Mouse (Mus musculus) hindbrain, embryonic 14.5 days (tissue): Measurements from ENCODE around the gene Asf1a. TPM values are rescaled to one million over a fixed set of nuclear protein-coding genes. Genes with fewer than 3 reads are reported as not detected.

Source experiments
- ATAC-seq: fragments of 200-750 bp; cut with Nextera tagmentation; 2 replicates; pipeline ENCODE4 v1.8.0; 2017; ENCODE audit warnings: moderate number of reproducible peaks, mild to moderate bottlenecking, moderate TSS enrichment, moderate library complexity; ENCODE audit not compliant: low FRiP score
- DNase-seq: peaks from one replicate; pipeline ENCODE4 v3.0.0-alpha.2; 2015; ENCODE audit warnings: low spot score
- H3K27ac ChIP-seq: fragments of 300-500 bp; sonication (generic); 2 replicates; pipeline ENCODE4 v1.5.1; 2014; ENCODE audit warnings: mild to moderate bottlenecking, moderate library complexity
- H3K27me3 ChIP-seq: fragments of 300-500 bp; sonication (generic); 2 replicates; pipeline ENCODE4 v1.6.1; 2014; ENCODE audit warnings: mild to moderate bottlenecking, low read length, mixed read lengths; ENCODE audit not compliant: control insufficient read depth, insufficient read depth
- H3K36me3 ChIP-seq: fragments of 300-500 bp; sonication (generic); replicated peaks from 2 replicates; pipeline ENCODE4 v1.6.1; 2014; ENCODE audit not compliant: control insufficient read depth, insufficient read depth
- H3K4me1 ChIP-seq: fragments of 300-500 bp; sonication (generic); replicated peaks from 2 replicates; pipeline ENCODE4 v1.6.1; 2014; ENCODE audit warnings: antibody characterized with exemption, low read length, mixed read lengths; ENCODE audit not compliant: control insufficient read depth, insufficient read depth
- H3K4me2 ChIP-seq: fragments of 300-500 bp; sonication (generic); replicated peaks from 2 replicates; pipeline ENCODE4 v1.6.1; 2014; ENCODE audit warnings: mild to moderate bottlenecking, moderate library complexity
- H3K4me3 ChIP-seq: fragments of 300-500 bp; sonication (generic); replicated peaks from 2 replicates; pipeline ENCODE4 v1.5.1; 2014; ENCODE audit warnings: mild to moderate bottlenecking, low read length
- H3K9ac ChIP-seq: fragments of 300-500 bp; sonication (generic); 2 replicates; pipeline ENCODE4 v1.6.1; 2014
- H3K9me3 ChIP-seq: fragments of 300-500 bp; sonication (generic); 2 replicates; pipeline ENCODE4 v1.6.1; 2016; ENCODE audit warnings: low read length; ENCODE audit not compliant: control insufficient read depth
- WGBS: fragments of 180-500 bp; shearing (Covaris S2); extraction: QIAGEN DNeasy Blood & Tissue Kit; methylation state at CpG from one replicate; pipeline ENCODE4 v1.1.7; 2014; 5-methylcytosine and 5-hydroxymethylcytosine counted together
- polyA plus RNA-seq: library from polyadenylated mRNA; unstranded; fragments of >200 nt; fragmentation: Nextera tagmentation; extraction: Ambion mirVana; gene quantifications from 2 replicates; pipeline ENCODE4 v1.2.1, GENCODE M21; 2014

Gene Asf1a
- polyA plus RNA-seq, 1 experiment from 2014 or later = 70.6 TPM

DNA sequence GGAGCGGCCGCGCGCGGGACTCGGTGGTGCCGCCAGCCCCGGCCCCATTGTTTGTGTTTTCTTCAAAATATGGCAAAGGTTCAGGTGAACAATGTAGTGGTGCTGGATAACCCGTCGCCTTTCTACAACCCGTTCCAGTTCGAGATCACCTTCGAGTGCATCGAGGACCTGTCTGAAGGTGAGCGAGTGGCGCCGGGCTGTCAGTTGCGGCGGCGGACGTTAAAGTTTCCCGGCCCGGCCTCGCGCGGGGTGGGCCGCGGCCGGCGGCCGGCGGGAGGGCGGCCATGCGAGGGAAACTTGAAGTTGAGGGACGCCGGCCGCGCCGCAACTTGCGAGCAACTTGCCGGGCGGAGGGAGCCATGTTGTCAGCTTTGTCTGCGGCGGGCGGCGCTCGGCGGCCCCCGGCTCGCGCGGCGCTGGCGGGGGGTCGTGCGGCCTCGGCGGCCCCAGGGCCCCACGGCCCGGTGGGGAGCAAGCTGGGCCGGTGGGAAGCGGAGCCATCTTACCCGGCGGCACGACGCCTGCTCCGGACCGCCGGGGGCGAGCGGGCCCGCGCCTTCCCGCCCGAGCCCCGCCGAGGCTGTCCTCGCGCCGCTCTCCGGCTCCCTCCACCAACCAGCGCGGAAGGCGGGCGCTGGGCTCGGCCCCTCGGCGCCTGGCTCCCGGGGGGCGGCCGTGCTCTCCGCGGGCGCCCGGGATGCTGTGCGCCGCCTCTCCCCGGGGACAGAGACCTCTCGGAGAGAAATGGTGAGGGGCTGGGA lies 744 bp downstream of the Asf1a start:
- peak overlapping the region; percentile 64 for H3K4me2 ChIP-seq
- H3K27me3 ChIP-seq = no peaks in the 10 kb centered on the region
- DNase-seq (no peak), ATAC-seq (peak; percentile 12)
- H3K36me3 ChIP-seq = peaks cover 17% of the 10 kb centered on the region
- H3K9me3 ChIP-seq = no peaks in the 10 kb centered on the region
- WGBS = under 1% methylated on average over 99 of the region's 99 CpGs
- peaks cover 37% of the 10 kb centered on the region for H3K4me1 ChIP-seq
- peak overlapping the region; percentile 79 for H3K4me3 ChIP-seq
- H3K27ac ChIP-seq = peak overlapping the region; percentile 96
- peak overlapping the region; percentile 91 for H3K9ac ChIP-seq

DNA sequence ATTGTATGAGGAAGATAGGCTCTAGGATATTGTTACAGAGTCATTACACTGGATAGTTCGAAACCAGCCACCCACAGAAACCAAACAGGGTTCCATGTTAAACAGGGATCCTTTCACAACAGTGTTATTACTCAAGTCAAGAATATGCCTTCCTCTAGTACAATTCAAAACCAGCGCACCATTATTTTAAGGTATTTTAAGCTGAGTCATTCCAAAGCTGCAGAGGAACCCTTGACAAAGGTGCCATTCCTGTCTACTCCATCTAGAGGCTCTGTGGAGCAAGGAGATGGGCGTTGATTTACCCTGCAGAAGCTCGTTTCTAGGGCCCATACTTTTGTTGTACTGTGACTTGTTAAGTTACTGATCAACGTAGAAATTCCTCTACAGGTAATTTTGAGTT lies 2.3 kb downstream of the Asf1a start:
- WGBS = 48% methylated on average over 5 of the region's 5 CpGs
- Histone ChIP-seq H3K36me3 (peaks cover 25% of the 10 kb centered on the region), H3K4me1 (peaks cover 37% of the 10 kb centered on the region), H3K4me2 (peak overlapping the region; percentile 64), H3K9me3 (no peaks in the 10 kb centered on the region), H3K9ac (0 out of 2 replicates have a peak overlapping the region, but pooled peaks have one; percentile 12), H3K4me3 (peak overlapping the region; percentile 12), H3K27me3 (no peaks in the 10 kb centered on the region), H3K27ac (no peak overlapping the region)
- no peak for DNase-seq
- ATAC-seq = no peak

DNA sequence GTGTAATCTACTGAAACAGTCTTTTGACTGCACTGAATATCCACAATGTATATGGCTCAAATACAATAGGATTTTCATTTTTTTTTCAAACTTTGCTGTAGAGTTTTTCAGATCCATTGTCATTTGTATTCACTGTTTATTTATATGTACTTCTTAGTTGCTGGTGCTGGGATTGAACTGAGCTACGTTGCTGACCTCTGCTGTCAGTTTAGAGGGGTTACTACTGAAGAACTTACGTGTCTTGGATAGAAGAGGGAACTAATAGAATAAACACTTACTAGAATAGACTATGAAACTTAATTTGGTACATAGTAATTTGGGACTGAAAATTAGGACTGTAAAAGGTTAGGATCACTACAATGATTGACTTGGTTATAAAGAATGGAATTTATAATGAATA lies 8.8 kb downstream of the Asf1a start:
- 72% methylated on average over 2 of the region's 2 CpGs for WGBS
- H3K27me3 ChIP-seq = no peaks in the 10 kb centered on the region
- H3K36me3 ChIP-seq = peaks cover 80% of the 10 kb centered on the region
- H3K9me3 ChIP-seq = no peaks in the 10 kb centered on the region
- H3K4me1 ChIP-seq = 0 out of 2 replicates have a peak, but pooled peaks cover 13% of the 10 kb centered on the region
- no peak overlapping the region for H3K4me2 ChIP-seq
- ATAC-seq (no peak), DNase-seq (no peak)
- no peak overlapping the region for H3K4me3 ChIP-seq
- H3K27ac ChIP-seq = no peak overlapping the region
- H3K9ac ChIP-seq = no peak overlapping the region

DNA sequence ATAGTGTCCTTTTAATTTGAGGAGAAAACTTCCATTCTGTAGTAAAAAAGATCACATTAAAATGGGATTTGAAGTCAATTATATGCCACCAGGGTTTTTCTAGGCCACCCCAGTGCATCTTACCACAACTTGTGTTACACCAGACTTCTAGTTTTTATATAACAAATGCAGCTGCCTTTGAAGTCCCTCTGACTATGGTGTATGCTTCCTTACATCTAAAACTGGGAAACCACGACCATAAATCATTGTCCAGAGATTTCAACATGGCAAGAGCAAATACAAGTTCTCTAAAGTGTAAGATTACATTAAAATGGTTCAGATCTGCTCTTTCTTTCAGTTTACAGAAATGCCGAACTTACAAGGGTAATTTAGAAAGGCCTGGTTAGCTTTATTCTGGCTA lies 11.7 kb downstream of the Asf1a start:
- Histone ChIP-seq H3K9me3 (no peaks in the 10 kb centered on the region), H3K4me3 (no peak overlapping the region), H3K36me3 (peaks cover 76% of the 10 kb centered on the region), H3K27me3 (no peaks in the 10 kb centered on the region), H3K27ac (no peak overlapping the region), H3K9ac (no peak overlapping the region), H3K4me2 (no peak overlapping the region), H3K4me1 (no peaks in the 10 kb centered on the region)
- WGBS = 87% methylated on average over 2 of the region's 2 CpGs
- DNase-seq (no peak), ATAC-seq (no peak)

DNA sequence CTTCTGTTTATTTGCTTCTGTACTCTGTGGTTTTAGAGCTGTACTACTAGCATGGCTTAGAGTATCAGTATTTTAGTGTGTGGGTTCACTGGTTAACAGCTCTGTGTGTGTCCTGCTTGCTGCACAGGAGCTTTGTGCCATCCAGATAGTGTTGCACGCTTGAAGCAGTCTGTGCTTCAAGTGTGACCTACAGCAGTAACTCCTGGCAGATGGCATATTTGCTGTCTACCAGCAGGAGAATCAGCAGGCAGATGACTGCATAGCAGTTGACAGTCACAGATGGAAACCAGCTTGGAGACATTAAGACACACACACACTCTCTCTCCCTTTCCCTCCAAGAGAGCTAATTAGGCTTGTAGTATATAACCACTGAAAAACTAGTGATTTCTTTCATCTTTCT lies 15.6 kb downstream of the Asf1a start:
- Histone ChIP-seq H3K9me3 (no peaks in the 10 kb centered on the region), H3K4me3 (no peak overlapping the region), H3K4me2 (no peak overlapping the region), H3K9ac (no peak overlapping the region), H3K27me3 (no peaks in the 10 kb centered on the region), H3K27ac (no peak overlapping the region), H3K4me1 (no peaks in the 10 kb centered on the region), H3K36me3 (peaks cover 63% of the 10 kb centered on the region)
- DNase-seq (peak; percentile 55), ATAC-seq (peak; percentile 82)
- 52% methylated on average over 1 of the region's 1 CpGs for WGBS

DNA sequence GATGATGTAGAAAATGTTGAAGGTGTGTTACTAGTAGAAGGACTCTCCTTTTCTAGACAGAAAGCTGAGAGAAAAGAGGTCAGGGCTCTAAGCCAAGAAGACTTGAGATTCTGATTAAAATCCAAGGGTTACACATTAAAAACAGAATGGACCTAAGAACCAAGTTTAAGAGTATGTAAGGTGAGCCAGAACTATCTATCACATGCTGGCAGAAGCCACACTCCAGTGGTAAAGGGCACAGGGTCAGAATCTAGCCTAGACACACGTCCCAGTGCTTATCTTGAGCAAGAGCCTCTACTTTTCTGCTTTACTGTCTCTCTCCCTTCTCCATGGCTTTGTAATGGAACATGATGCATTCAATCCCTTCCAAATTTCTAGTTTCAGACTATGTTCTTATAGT lies 17.4 kb downstream of the Asf1a start:
- Histone ChIP-seq H3K36me3 (peaks cover 49% of the 10 kb centered on the region), H3K27me3 (no peaks in the 10 kb centered on the region), H3K9ac (no peak overlapping the region), H3K4me3 (no peak overlapping the region), H3K4me2 (no peak overlapping the region), H3K9me3 (no peaks in the 10 kb centered on the region), H3K4me1 (no peaks in the 10 kb centered on the region), H3K27ac (no peak overlapping the region)
- DNase-seq = no peak
- no peak for ATAC-seq
- 96% methylated on average over 1 of the region's 1 CpGs for WGBS

DNA sequence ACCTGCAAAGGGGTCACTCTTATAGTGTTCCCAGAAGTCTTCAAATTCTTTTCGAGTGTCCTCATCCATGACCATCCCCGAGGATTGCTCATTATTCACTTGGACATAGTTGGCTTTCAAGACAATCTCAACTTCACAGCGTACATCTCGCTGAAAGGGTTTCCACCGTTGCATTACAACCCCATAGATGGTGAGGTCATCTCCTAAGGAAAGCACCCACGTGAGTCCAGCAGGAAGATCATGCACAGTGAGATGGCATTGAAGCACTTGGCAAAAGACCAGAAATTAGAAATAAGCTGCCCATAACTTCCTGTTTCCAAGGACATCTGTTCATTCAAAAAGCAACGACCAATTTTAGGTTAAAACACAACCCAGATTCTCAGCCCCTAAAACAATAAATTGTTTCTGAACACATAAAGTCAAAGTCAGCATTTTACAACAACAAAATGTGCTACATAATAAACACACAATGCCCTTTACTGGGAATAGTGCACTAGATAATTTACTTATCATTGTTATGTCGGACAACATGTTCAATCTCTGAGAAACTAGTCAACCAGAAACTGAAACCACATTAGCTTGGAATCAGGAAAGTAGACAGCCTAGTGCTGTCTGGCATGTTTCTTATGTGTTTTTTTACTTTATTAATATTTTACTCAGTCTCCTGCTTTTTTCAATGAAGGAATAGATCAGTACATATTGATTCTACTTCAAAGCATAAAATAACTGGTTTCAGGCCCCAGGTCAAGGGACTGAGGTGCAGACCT lies 19.5 kb downstream of the Asf1a start:
- Histone ChIP-seq H3K9me3 (no peaks in the 10 kb centered on the region), H3K9ac (no peak overlapping the region), H3K4me1 (no peaks in the 10 kb centered on the region), H3K27me3 (no peaks in the 10 kb centered on the region), H3K4me3 (no peak overlapping the region), H3K36me3 (peaks cover 37% of the 10 kb centered on the region), H3K4me2 (no peak overlapping the region), H3K27ac (no peak overlapping the region)
- DNase-seq (no peak), ATAC-seq (no peak)
- 80% methylated on average over 8 of the region's 8 CpGs for WGBS

DNA sequence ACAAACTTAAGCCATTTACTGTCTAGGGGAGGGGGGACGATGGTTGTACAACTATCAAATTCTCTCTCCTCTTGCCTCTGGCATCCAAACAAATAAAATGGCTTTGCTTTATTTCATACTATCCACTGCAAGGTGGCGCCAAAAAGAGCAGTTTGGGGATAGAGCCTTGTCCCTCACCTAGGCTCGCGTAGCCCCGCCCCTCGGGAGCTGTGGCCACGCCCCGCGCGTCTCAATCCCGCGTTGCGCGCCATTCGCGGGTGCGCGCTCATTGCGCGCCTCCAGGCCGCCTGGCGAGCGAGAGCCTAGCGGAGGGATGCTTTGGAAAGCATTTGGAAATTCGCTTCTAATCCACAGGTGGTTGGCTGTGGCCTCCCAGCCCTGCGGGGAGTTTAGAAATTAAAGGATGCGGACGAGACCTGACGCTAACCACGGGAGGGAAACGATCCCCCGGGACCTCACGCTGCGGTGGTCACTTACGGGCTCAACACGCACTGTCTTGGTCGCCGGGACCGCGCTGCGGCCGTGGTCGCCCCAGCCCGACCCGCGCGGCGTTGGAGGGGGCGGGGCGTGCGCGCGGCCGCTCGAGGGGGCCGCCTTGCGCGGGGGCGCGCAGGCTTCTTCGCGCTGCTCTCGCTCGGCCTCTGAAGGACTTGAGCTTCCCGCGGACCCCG lies 32.8 kb downstream of the Asf1a start:
- no peaks in the 10 kb centered on the region for H3K4me1 ChIP-seq
- H3K36me3 ChIP-seq = 0 out of 2 replicates have a peak, but pooled peaks cover 3% of the 10 kb centered on the region
- peak overlapping the region; percentile 79 for H3K4me3 ChIP-seq
- under 1% methylated on average over 53 of the region's 67 CpGs for WGBS
- peak overlapping the region; percentile 91 for H3K27ac ChIP-seq
- no peaks in the 10 kb centered on the region for H3K9me3 ChIP-seq
- no peaks in the 10 kb centered on the region for H3K27me3 ChIP-seq
- peak overlapping the region; percentile 43 for H3K4me2 ChIP-seq
- ATAC-seq (peak; percentile 81), DNase-seq (peak; percentile 95)
- peak overlapping the region; percentile 63 for H3K9ac ChIP-seq

DNA sequence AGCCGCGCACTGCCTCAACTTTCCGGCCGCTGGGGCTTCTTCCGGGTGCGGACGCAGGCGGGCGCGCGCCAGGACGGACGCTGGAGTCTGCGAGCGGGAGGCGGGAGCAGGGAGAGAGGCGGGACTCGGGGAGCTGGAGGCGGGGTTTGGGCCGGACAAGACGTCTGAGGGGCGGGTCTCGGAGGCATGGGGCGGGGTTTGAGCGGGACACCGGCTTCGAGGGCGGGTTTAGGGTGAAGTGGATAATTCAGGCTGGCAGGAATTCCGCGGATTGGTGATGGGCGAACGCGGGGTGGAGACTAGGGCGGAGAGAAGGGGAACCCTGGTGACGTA lies 33.3 kb downstream of the Asf1a start:
- Histone ChIP-seq H3K9ac (peak overlapping the region; percentile 63), H3K4me3 (peak overlapping the region; percentile 79), H3K27ac (peak overlapping the region; percentile 91), H3K9me3 (no peaks in the 10 kb centered on the region), H3K27me3 (no peaks in the 10 kb centered on the region), H3K4me2 (peak overlapping the region; percentile 43), H3K36me3 (0 out of 2 replicates have a peak, but pooled peaks cover 2% of the 10 kb centered on the region), H3K4me1 (no peaks in the 10 kb centered on the region)
- under 1% methylated on average over 35 of the region's 35 CpGs for WGBS
- peak; percentile 96 for DNase-seq
- ATAC-seq = peak; percentile 97
